Mouse (Mus musculus) neutrophil, adult 83 days (primary cell): ENCODE measurements around the gene Cd79a. TPM values are rescaled to one million over a fixed set of nuclear protein-coding genes. Genes with fewer than 3 reads are reported as not detected.

ENCODE experiments used
- total RNA-seq, 2 experiments: library from RNA; stranded (reverse); gene quantifications; one replicate each; pipeline ENCODE4 v1.2.4; 2023

Gene Cd79a
- 1 to 10 TPM; 5.4 to 6.3 TPM for total RNA-seq

GRCm38 (mm10) chr7:24897224-24897623, at the start of gene Cd79a:
Cd79a (plus strand) TSS chr7:24897381.

GRCm38 (mm10) chr7:24861913-24862312, 35.3 kb upstream of the Cd79a start, which contains the start of gene Gm9844:
Gm9844 (plus strand) TSS chr7:24862213.

GRCm38 (mm10) chr7:24869532-24870165, 27.5 kb upstream of the Cd79a start, which contains the start of the genes Lypd4 and Dmrtc2:
Lypd4 (minus strand) TSS chr7:24869941.
Dmrtc2 (plus strand) TSS chr7:24870057.

GRCm38 (mm10) chr7:24883896-24884692, 13.1 kb upstream of the Cd79a start, which contains the start of gene Rps19:
Rps19 (plus strand) TSS chr7:24884371.

GRCm38 (mm10) chr7:24902630-24903443, 5.7 kb downstream of the Cd79a start, which contains the start of gene Arhgef1:
Arhgef1 (plus strand) TSS chr7:24902912.

GRCm38 (mm10) chr7:24944257-24944950, 47.2 kb downstream of the Cd79a start, which contains the start of gene Gm4881:
Gm4881 (minus strand) TSS chr7:24944494.

Other genes starting within 250 kb of the Cd79a start
- not detected for gene Tex101, start 220.7 kb upstream of the Cd79a start, total RNA-seq
- gene BC049730, start 188.1 kb upstream of the Cd79a start, total RNA-seq: 1 to 10 TPM in 1 of 2 experiments, not detected in 1; 1.4 TPM
- gene Gm4763, start 170.5 kb upstream of the Cd79a start, total RNA-seq: 1 to 10 TPM; 7.2 to 7.3 TPM
- gene Cd177, start 137.1 kb upstream of the Cd79a start, total RNA-seq: 1,000 to 10,000 TPM; 1,228 to 1,288 TPM
- 10 to 100 TPM; 68.3 to 68.8 TPM for gene Ceacam10, start 120.2 kb upstream of the Cd79a start, total RNA-seq
- gene Gm9844, start 35.2 kb upstream of the Cd79a start, total RNA-seq: not detected
- gene Lypd4, start 27.4 kb upstream of the Cd79a start, total RNA-seq: not detected
- gene Dmrtc2, start 27.3 kb upstream of the Cd79a start, total RNA-seq: not detected
- gene Rps19, start 13.0 kb upstream of the Cd79a start, total RNA-seq: 100 to 1,000 TPM; 831 to 832 TPM
- gene Arhgef1, start 5.5 kb downstream of the Cd79a start, total RNA-seq: 100 to 1,000 TPM; 583 to 627 TPM
- not detected for gene Gm4881, start 47.1 kb downstream of the Cd79a start, total RNA-seq
- 100 to 1,000 TPM; 126 to 141 TPM for gene Rabac1, start 75.4 kb downstream of the Cd79a start, total RNA-seq
- 100 to 1,000 TPM; 189 to 210 TPM for gene Atp1a3, start 108.6 kb downstream of the Cd79a start, total RNA-seq
- gene Grik5, start 175.0 kb downstream of the Cd79a start, total RNA-seq: 1 to 10 TPM; 3.0 TPM
- gene Zfp574, start 175.2 kb downstream of the Cd79a start, total RNA-seq: 10 to 100 TPM; 14.5 to 15.8 TPM